Mouse (Mus musculus) thymus, adult 2 months (tissue): ENCODE data around the gene Pik3cb. TPM values are rescaled to one million over a fixed set of nuclear protein-coding genes. Genes with fewer than 3 reads are reported as not detected.

Experiments used
- DNase-seq: peaks from one replicate; pipeline ENCODE4 v3.0.0; 2021
- H3K27ac ChIP-seq: fragments of 200-500 bp; 2 replicates; pipeline ENCODE4 v1.5.1; 2012; ENCODE audit warnings: low read length, control low read depth; ENCODE audit not compliant: control insufficient read depth, insufficient read depth
- H3K27me3 ChIP-seq: fragments of 200-500 bp; 2 replicates; pipeline ENCODE4 v1.6.1; 2012; ENCODE audit warnings: mild to moderate bottlenecking, low read length, moderate library complexity, mixed read lengths; ENCODE audit not compliant: control insufficient read depth, insufficient read depth
- H3K36me3 ChIP-seq: fragments of 200-500 bp; 2 replicates; pipeline ENCODE4 v1.6.1; 2012; ENCODE audit warnings: mild to moderate bottlenecking, low read length, moderate library complexity; ENCODE audit not compliant: control insufficient read depth, insufficient read depth
- H3K4me1 ChIP-seq: fragments of 200-500 bp; replicated peaks from 2 replicates; pipeline ENCODE4 v1.6.1; 2012; ENCODE audit warnings: low read length; ENCODE audit not compliant: control insufficient read depth, insufficient read depth
- H3K4me3 ChIP-seq: fragments of 200-500 bp; 2 replicates; pipeline ENCODE4 v1.5.1; 2012; ENCODE audit warnings: mild to moderate bottlenecking, low read length, control low read depth, moderate library complexity; ENCODE audit not compliant: control insufficient read depth, insufficient read depth
- CTCF ChIP-seq: fragments of 200-500 bp; IDR thresholded peaks from 2 replicates; pipeline ENCODE4 v1.5.1; 2012; ENCODE audit warnings: mild to moderate bottlenecking, control low read depth, low read length, moderate library complexity, borderline replicate concordance; ENCODE audit not compliant: control insufficient read depth, poor library complexity, insufficient read depth; ENCODE audit errors: extremely low read depth
- POLR2A ChIP-seq: fragments of 200-500 bp; IDR thresholded peaks from 2 replicates; pipeline ENCODE4 v1.6.1; 2012; ENCODE audit warnings: mild to moderate bottlenecking, low read length, control low read depth, moderate library complexity; ENCODE audit not compliant: control insufficient read depth, poor library complexity, insufficient read depth; ENCODE audit errors: extremely low read depth
- WGBS: fragments of 180-500 bp; shearing (Covaris S2); methylation state at CpG from one replicate; pipeline ENCODE4 v1.1.7; 2018; 5-methylcytosine and 5-hydroxymethylcytosine counted together
- polyA plus RNA-seq: library from polyadenylated mRNA; depleted of rRNA; stranded (reverse); fragments of >200 nt; gene quantifications from 2 replicates; pipeline ENCODE4 v1.2.3, GENCODE M21; 2012; rRNA removed

Pik3cb gene
- polyA plus RNA-seq, 1 experiment: 2.9 TPM

- H3K4me1 ChIP-seq: no peaks in the 10 kb centered on the region
- 95% methylated on average over 4 of the region's 4 CpGs for WGBS
- TF ChIP-seq POLR2A: no peak
- no peak for TF ChIP-seq CTCF
- no peaks in the 10 kb centered on the region for H3K27me3 ChIP-seq
- 0 out of 2 replicates have a peak, but pooled peaks cover 5% of the 10 kb centered on the region for H3K36me3 ChIP-seq
- no peak overlapping the region for H3K4me3 ChIP-seq
- H3K27ac ChIP-seq: no peak overlapping the region
- no peak for DNase-seq
Measured at GRCm38 (mm10) chr9:98994103-98994502, 146.3 kb downstream of the Pik3cb start.

DNA sequence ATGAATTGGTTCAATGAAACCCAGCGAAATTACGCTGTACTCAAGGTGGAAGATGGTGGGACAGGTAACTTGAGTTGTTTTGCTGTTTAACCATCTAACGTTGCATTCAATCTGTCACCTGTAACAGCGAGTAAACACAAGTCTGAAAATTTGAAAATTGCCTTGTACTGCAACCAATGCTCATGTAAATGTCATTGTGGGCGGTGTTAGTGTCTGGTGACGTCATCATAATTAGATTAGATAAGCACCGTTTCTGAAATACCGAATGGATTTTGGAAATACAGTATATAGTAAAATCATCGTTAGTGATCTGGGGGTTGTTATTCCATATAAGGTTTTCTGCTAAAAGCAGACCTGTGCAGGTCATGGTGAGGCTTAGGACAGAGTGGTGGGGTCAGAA, 153.3 kb downstream of the Pik3cb start:
- TF ChIP-seq POLR2A (no peak), CTCF (no peak)
- peaks cover 3% of the 10 kb centered on the region; the same call in 1 of the 2 replicates for H3K4me1 ChIP-seq
- no peaks in the 10 kb centered on the region for H3K27me3 ChIP-seq
- no peaks in the 10 kb centered on the region for H3K36me3 ChIP-seq
- no peak for DNase-seq
- H3K4me3 ChIP-seq: no peak overlapping the region
- no peak overlapping the region for H3K27ac ChIP-seq
- 57% methylated on average over 9 of the region's 9 CpGs for WGBS

Other genes with a start within 250 kb of the Pik3cb start
- gene 7420426K07Rik, start 237.5 kb downstream of the Pik3cb start, polyA plus RNA-seq: not detected in 2 replicates
- gene Foxl2, start 185.3 kb downstream of the Pik3cb start, polyA plus RNA-seq: 0.05 and 0.14 TPM in 2 replicates
- 3.9 and 5.7 TPM in 2 replicates for gene Faim, start 154.2 kb downstream of the Pik3cb start, polyA plus RNA-seq
- gene Gm1123, start 104.9 kb downstream of the Pik3cb start, polyA plus RNA-seq: 0.18 TPM in 1 of 2 replicates, not detected in the other
- gene Faiml, start 96.6 kb upstream of the Pik3cb start, polyA plus RNA-seq: not detected in 2 replicates
- 5.2 and 7.0 TPM in 2 replicates for gene Cep70, start 102.7 kb upstream of the Pik3cb start, polyA plus RNA-seq
- 0.15 and 0.66 TPM in 2 replicates for gene Esyt3, start 217.9 kb upstream of the Pik3cb start, polyA plus RNA-seq